Mouse (Mus musculus) limb, embryonic 13.5 days (tissue): ENCODE data around the gene Fam162a. TPM values are rescaled to one million over a fixed set of nuclear protein-coding genes. Genes with fewer than 3 reads are reported as not detected.
A peak's percentile ranks its signal among the peaks of the same experiment; 100 is the strongest.
"Not testable (repeated sequence)": the region's sequence is repeated elsewhere in the genome, so short reads cannot be mapped to it uniquely, and the experiment has no call there.

Experiments used
- ATAC-seq: fragments of 200-750 bp; cut with Nextera tagmentation; 2 replicates; pipeline ENCODE4 v1.8.0; 2017; ENCODE audit warnings: low read depth, moderate number of reproducible peaks, moderate TSS enrichment; ENCODE audit not compliant: low FRiP score
- H3K27ac ChIP-seq: fragments of 300-500 bp; sonication (generic); 2 replicates; pipeline ENCODE4 v1.5.1; 2015; ENCODE audit warnings: inconsistent platforms, mild to moderate bottlenecking, moderate library complexity
- H3K27me3 ChIP-seq: fragments of 300-500 bp; sonication (generic); 2 replicates; pipeline ENCODE4 v1.6.1; 2015; ENCODE audit warnings: mild to moderate bottlenecking, inconsistent platforms
- H3K36me3 ChIP-seq: fragments of 300-500 bp; sonication (generic); 2 replicates; pipeline ENCODE4 v1.6.1; 2015; ENCODE audit warnings: inconsistent platforms, mild to moderate bottlenecking, moderate library complexity
- H3K4me1 ChIP-seq: fragments of 300-500 bp; sonication (generic); 2 replicates; pipeline ENCODE4 v1.6.1; 2015; ENCODE audit warnings: inconsistent platforms
- H3K4me2 ChIP-seq: fragments of 300-500 bp; sonication (generic); replicated peaks from 2 replicates; pipeline ENCODE4 v1.6.1; 2015; ENCODE audit warnings: inconsistent platforms, mild to moderate bottlenecking, moderate library complexity
- H3K4me3 ChIP-seq: fragments of 300-500 bp; sonication (generic); 2 replicates; pipeline ENCODE4 v1.5.1; 2015; ENCODE audit warnings: moderate library complexity, mild to moderate bottlenecking, inconsistent platforms
- H3K9ac ChIP-seq: fragments of 300-500 bp; sonication (generic); 2 replicates; pipeline ENCODE4 v1.6.1; 2015; ENCODE audit warnings: mild to moderate bottlenecking, inconsistent platforms
- H3K9me3 ChIP-seq: fragments of 300-500 bp; sonication (generic); 2 replicates; pipeline ENCODE4 v1.6.1; 2016; ENCODE audit warnings: inconsistent platforms
- WGBS: fragments of 180-500 bp; shearing (Covaris S2); methylation state at CpG from one replicate; pipeline ENCODE4 v1.1.7; 2015; 5-methylcytosine and 5-hydroxymethylcytosine counted together
- polyA plus RNA-seq: library from polyadenylated mRNA; unstranded; fragments of >200 nt; fragmentation: Nextera tagmentation; extraction: Ambion mirVana; gene quantifications from 2 replicates; pipeline ENCODE4 v1.2.1, GENCODE M21; 2015

The Fam162a gene
- polyA plus RNA-seq, 1 experiment from 2014 or later, result 417 TPM

- Histone ChIP-seq H3K4me3 (no peak overlapping the region), H3K4me1 (no peaks in the 10 kb centered on the region), H3K4me2 (no peak overlapping the region), H3K9me3 (no peaks in the 10 kb centered on the region), H3K9ac (no peak overlapping the region), H3K27me3 (no peaks in the 10 kb centered on the region), H3K27ac (no peak overlapping the region), H3K36me3 (peaks cover 48% of the 10 kb centered on the region)
- ATAC-seq, result no peak
- WGBS, result 95% methylated on average over 8 of the region's 8 CpGs
Observed at GRCm38 (mm10) chr16:36054920-36055319, 16.5 kb downstream of the Fam162a start.

- Histone ChIP-seq H3K4me3 (no peak overlapping the region), H3K4me2 (no peak overlapping the region), H3K36me3 (peaks cover 60% of the 10 kb centered on the region), H3K27me3 (no peaks in the 10 kb centered on the region), H3K9ac (no peak overlapping the region), H3K27ac (no peak overlapping the region), H3K9me3 (no peaks in the 10 kb centered on the region), H3K4me1 (no peaks in the 10 kb centered on the region)
- ATAC-seq, result no peak
- 83% methylated on average over 6 of the region's 6 CpGs for WGBS
Observed at GRCm38 (mm10) chr16:36053524-36054275, 17.7 kb downstream of the Fam162a start.

- Histone ChIP-seq H3K4me2 (no peak overlapping the region), H3K36me3 (peaks cover 82% of the 10 kb centered on the region), H3K4me3 (no peak overlapping the region), H3K4me1 (no peaks in the 10 kb centered on the region), H3K27me3 (no peaks in the 10 kb centered on the region), H3K9me3 (no peaks in the 10 kb centered on the region), H3K9ac (no peak overlapping the region), H3K27ac (no peak overlapping the region)
- WGBS, result 91% methylated on average over 6 of the region's 6 CpGs
- no peak for ATAC-seq
Observed at GRCm38 (mm10) chr16:36051491-36051890, 19.9 kb downstream of the Fam162a start.

GRCm38 (mm10) chr16:36047538-36047937 lies 23.9 kb downstream of the Fam162a start:
- no peaks in the 10 kb centered on the region for H3K27me3 ChIP-seq
- peaks cover 98% of the 10 kb centered on the region for H3K36me3 ChIP-seq
- no peak overlapping the region for H3K9ac ChIP-seq
- no peak overlapping the region for H3K4me3 ChIP-seq
- 85% methylated on average over 4 of the region's 4 CpGs for WGBS
- H3K4me1 ChIP-seq, result peaks cover 1% of the 10 kb centered on the region
- no peak overlapping the region for H3K4me2 ChIP-seq
- no peak for ATAC-seq
- no peak overlapping the region for H3K27ac ChIP-seq
- no peaks in the 10 kb centered on the region for H3K9me3 ChIP-seq

- 88% methylated on average over 4 of the region's 4 CpGs for WGBS
- H3K36me3 ChIP-seq, result peaks cover 66% of the 10 kb centered on the region
- peaks cover 20% of the 10 kb centered on the region for H3K4me1 ChIP-seq
Observed at GRCm38 (mm10) chr16:36043964-36044363, 27.4 kb downstream of the Fam162a start.

GRCm38 (mm10) chr16:36043073-36043472 lies 28.3 kb downstream of the Fam162a start:
- Histone ChIP-seq H3K36me3 (peaks cover 57% of the 10 kb centered on the region), H3K27me3 (no peaks in the 10 kb centered on the region), H3K4me3 (no peak overlapping the region), H3K27ac (no peak overlapping the region), H3K4me1 (peaks cover 20% of the 10 kb centered on the region), H3K4me2 (no peak overlapping the region), H3K9me3 (no peaks in the 10 kb centered on the region), H3K9ac (no peak overlapping the region)
- no peak for ATAC-seq
- 87% methylated on average over 10 of the region's 10 CpGs for WGBS

More at GRCm38 (mm10) chr16:36043964-36044363, 27.4 kb downstream of the Fam162a start:
- Histone ChIP-seq H3K4me2 (no peak overlapping the region), H3K9me3 (no peaks in the 10 kb centered on the region), H3K4me3 (no peak overlapping the region), H3K27ac (no peak overlapping the region), H3K27me3 (no peaks in the 10 kb centered on the region), H3K9ac (no peak overlapping the region)
- no peak for ATAC-seq

- Histone ChIP-seq H3K4me2 (peak overlapping the region; percentile 67), H3K9me3 (no peaks in the 10 kb centered on the region), H3K27me3 (no peaks in the 10 kb centered on the region), H3K4me3 (peak overlapping the region; percentile 68), H3K4me1 (peaks cover 20% of the 10 kb centered on the region), H3K36me3 (peaks cover 45% of the 10 kb centered on the region), H3K9ac (peak overlapping the region; percentile 79), H3K27ac (peak overlapping the region; percentile 88)
- WGBS, result 26% methylated on average over 11 of the region's 11 CpGs
- ATAC-seq, result no peak
Observed at GRCm38 (mm10) chr16:36041625-36042020, 29.8 kb downstream of the Fam162a start.

GRCm38 (mm10) chr16:36040640-36041624 lies 30.5 kb downstream of the Fam162a start, which contains the start of gene Wdr5b:
TSS of gene Wdr5b (plus strand) at chr16:36041190.
- H3K4me3 ChIP-seq, result peak within 1 kb of the TSS; percentile 68
- H3K4me1 ChIP-seq, result peaks cover 20% of the 10 kb centered on the region
- H3K27me3 ChIP-seq, result no peaks in the 10 kb centered on the region
- peak within 1 kb of the TSS; percentile 88 for H3K27ac ChIP-seq
- H3K9ac ChIP-seq, result peak within 1 kb of the TSS; percentile 79
- peak within 1 kb of the TSS; percentile 67 for H3K4me2 ChIP-seq
- peaks cover 40% of the 10 kb centered on the region for H3K36me3 ChIP-seq
- no peaks in the 10 kb centered on the region for H3K9me3 ChIP-seq
- ATAC-seq, result peak; percentile 95
- 3% methylated on average over 39 of the region's 39 CpGs for WGBS

- WGBS, result 96% methylated on average over 1 of the region's 2 CpGs
- H3K4me3 ChIP-seq, H3K9me3 ChIP-seq, H3K9ac ChIP-seq, H3K4me1 ChIP-seq, ATAC-seq, H3K27me3 ChIP-seq, H3K27ac ChIP-seq, H3K4me2 ChIP-seq: not testable (repeated sequence)
- H3K36me3 ChIP-seq, result peaks cover 52% of the 10 kb centered on the region
Observed at GRCm38 (mm10) chr16:36028120-36028519, 43.3 kb downstream of the Fam162a start.

- no peaks in the 10 kb centered on the region for H3K4me1 ChIP-seq
- no peaks in the 10 kb centered on the region for H3K9me3 ChIP-seq
- no peak overlapping the region for H3K4me3 ChIP-seq
- H3K27ac ChIP-seq, result no peak overlapping the region
- no peak overlapping the region for H3K9ac ChIP-seq
- 91% methylated on average over 1 of the region's 1 CpGs for WGBS
- no peaks in the 10 kb centered on the region for H3K27me3 ChIP-seq
- no peak for ATAC-seq
- peaks cover 29% of the 10 kb centered on the region for H3K36me3 ChIP-seq
- H3K4me2 ChIP-seq, result no peak overlapping the region
Observed at GRCm38 (mm10) chr16:36016335-36016734, 55.1 kb downstream of the Fam162a start.

- no peaks in the 10 kb centered on the region for H3K4me1 ChIP-seq
- no peaks in the 10 kb centered on the region for H3K27me3 ChIP-seq
- no peak overlapping the region for H3K27ac ChIP-seq
- no peak for ATAC-seq
- H3K36me3 ChIP-seq, result peaks cover 32% of the 10 kb centered on the region
- H3K9ac ChIP-seq, result no peak overlapping the region
- no peaks in the 10 kb centered on the region for H3K9me3 ChIP-seq
- no peak overlapping the region for H3K4me2 ChIP-seq
- H3K4me3 ChIP-seq, result no peak overlapping the region
- 93% methylated on average over 3 of the region's 3 CpGs for WGBS
Observed at GRCm38 (mm10) chr16:36008396-36008795, 63.0 kb downstream of the Fam162a start.

- H3K4me1 ChIP-seq, H3K9me3 ChIP-seq, H3K4me3 ChIP-seq, ATAC-seq, H3K27me3 ChIP-seq, H3K4me2 ChIP-seq, H3K9ac ChIP-seq, H3K27ac ChIP-seq: not testable (repeated sequence)
- H3K36me3 ChIP-seq, result peaks cover 15% of the 10 kb centered on the region
- 96% methylated on average over 4 of the region's 4 CpGs for whole genome bisulfite sequencing
Observed at GRCm38 (mm10) chr16:35998852-35999251, 72.5 kb downstream of the Fam162a start.
